ENCODE assay signal across 24 mouse cellular contexts in the genomic region with DNA sequence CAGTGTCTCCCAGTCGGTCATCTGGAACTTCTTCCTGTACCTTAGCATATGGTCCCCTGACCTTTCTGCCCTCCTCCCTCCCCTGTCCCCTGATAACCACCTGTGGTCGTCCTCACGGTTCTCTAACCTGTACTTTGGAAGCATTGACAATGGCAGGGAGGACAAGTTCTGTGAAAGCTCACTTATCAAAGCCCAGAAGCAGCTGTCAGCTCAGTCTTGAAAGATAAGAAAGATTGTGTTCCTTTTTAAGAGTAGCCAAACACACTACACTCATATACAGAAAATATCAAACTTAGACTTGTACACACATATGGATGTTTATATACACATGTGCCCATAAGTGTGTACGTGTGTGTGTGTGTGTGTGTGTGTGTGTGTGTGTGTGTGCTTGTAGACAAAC. TPM values are rescaled to one million over a fixed set of nuclear protein-coding genes. Genes with fewer than 3 reads are reported as not detected.
DNase-seq lines count a peak whose midpoint lies in the region; ATAC-seq and TF ChIP-seq lines count a peak whose summit lies in the region.
"Had no signal": no experiment of that assay in that cellular context is flagged by ENCODE, and none has a peak within 500 bp of the region (broad histone marks: within the 10 kb centered on the region; RNA-seq: fewer than 3 reads in every experiment).

No protein-coding gene starts in this region.

- 31% methylated on average over 4 of the region's 4 CpGs for WGBS in heart, embryonic 15.5 days

- H3K4me3 ChIP-seq in heart, embryonic 15.5 days = no peak overlapping the region
- H3K4me3 ChIP-seq in MEL (ENCODE audit: control insufficient read depth in 1 of 2, insufficient read depth in 1 of 2, low read depth in 2 of 2, low read length in 2 of 2) = no peak overlapping the region
- H3K4me3 ChIP-seq: forebrain, embryonic 10.5 days; forebrain, embryonic 13.5 days; heart, embryonic 10.5 days; hindbrain, embryonic 15.5 days had no signal

- TF ChIP-seq POLR2A in MEL (IDR thresholded peaks at IDR 0.05; ENCODE audit: control insufficient read depth in 1 of 2, insufficient read depth in 1 of 2, low read depth in 1 of 2, low read length in 2 of 2, poor library complexity in 1 of 2) = no peak

- H3K27me3 ChIP-seq in heart, embryonic 15.5 days = no peaks in the 10 kb centered on the region
- peaks cover 9 to 16% of the 10 kb centered on the region in 2 experiments; a peak in 3 of 4 replicates for H3K27me3 ChIP-seq in MEL (ENCODE audit: control insufficient read depth in 1 of 2, insufficient read depth in 2 of 2, low read length in 2 of 2)
- H3K27me3 ChIP-seq: forebrain, embryonic 13.5 days; hindbrain, embryonic 15.5 days had no signal

- TF ChIP-seq EP300 in MEL (IDR thresholded peaks at IDR 0.05; ENCODE audit: low read depth in 1 of 2, low read length in 2 of 2) = peak; percentile 50 to 71; a peak in 3 of 4 replicates

- no peak overlapping the region for H3K9ac ChIP-seq in heart, embryonic 15.5 days
- H3K9ac ChIP-seq in MEL (ENCODE audit: control insufficient read depth, low read depth, low read length, poor library complexity, severe bottlenecking) = no peak overlapping the region
- H3K9ac ChIP-seq: forebrain, embryonic 13.5 days; hindbrain, embryonic 15.5 days had no signal

- TF ChIP-seq CTCF in MEL (IDR thresholded peaks at IDR 0.05 in 2 of 3, conservative IDR thresholded peaks at IDR 0.05 in 1 of 3; ENCODE audit: control insufficient read depth in 1 of 3, insufficient read depth in 1 of 3, low read depth in 2 of 3, low read length in 3 of 3, poor library complexity in 1 of 3, severe bottlenecking in 1 of 3) = no peak

- intact Hi-C loops in heart, postnatal 36 days (cut with DNase I) = no loop called here
- intact Hi-C loops in heart, postnatal 14 days (cut with DNase I) = no loop called here

- no peaks in the 10 kb centered on the region for H3K9me3 ChIP-seq in heart, embryonic 15.5 days (replicated peaks)
- no peaks in the 10 kb centered on the region for H3K9me3 ChIP-seq in MEL (replicated peaks; ENCODE audit: insufficient read depth, low read length)
- H3K9me3 ChIP-seq: forebrain, embryonic 10.5 days; forebrain, embryonic 13.5 days; heart, embryonic 10.5 days; hindbrain, embryonic 15.5 days had no signal

- peaks cover 15% of the 10 kb centered on the region for H3K4me1 ChIP-seq in heart, embryonic 15.5 days (replicated peaks)
- peaks cover 0 to 2% of the 10 kb centered on the region in 2 experiments; a peak in 2 of 4 replicates for H3K4me1 ChIP-seq in MEL (ENCODE audit: control insufficient read depth in 1 of 2, insufficient read depth in 2 of 2, low read length in 2 of 2)
- H3K4me1 ChIP-seq: forebrain, embryonic 13.5 days; hindbrain, embryonic 15.5 days had no signal

- H3K27ac ChIP-seq in heart, embryonic 15.5 days = peak overlapping the region; percentile 67
- H3K27ac ChIP-seq in MEL (ENCODE audit: control insufficient read depth, low read depth, low read length) = no peak overlapping the region
- H3K27ac ChIP-seq: forebrain, embryonic 10.5 days; forebrain, embryonic 13.5 days; heart, embryonic 10.5 days; hindbrain, embryonic 15.5 days had no signal

- no peaks in the 10 kb centered on the region for H3K36me3 ChIP-seq in heart, embryonic 15.5 days
- H3K36me3 ChIP-seq in MEL (ENCODE audit: control insufficient read depth in 1 of 2, insufficient read depth in 2 of 2, low read length in 2 of 2) = no peaks in the 10 kb centered on the region
- H3K36me3 ChIP-seq: forebrain, embryonic 10.5 days; heart, embryonic 10.5 days; hindbrain, embryonic 15.5 days had no signal

- peak; percentile 84 for DNase-seq in heart, adult 11 months
- DNase-seq in heart, postnatal 36 days = no peak
- DNase-seq in heart, postnatal 14 days = no peak
- DNase-seq in MEL (ENCODE audit: low read depth, low spot score) = peak; percentile 24
- DNase-seq in layer of hippocampus, postnatal 14 days (ENCODE audit: low spot score in 2 of 2) = no peak
- DNase-seq: adrenal gland, postnatal 10 days; adrenal gland, postnatal 36 days; cerebellum, adult 11-12 months; cerebellum, adult 8-10 months; cerebellum, postnatal 10 days; cerebellum, postnatal 36 days; gastrocnemius, postnatal 10 days; gastrocnemius, postnatal 36 days; kidney, adult 2 months had no signal

- no peak overlapping the region for H3K4me2 ChIP-seq in heart, embryonic 15.5 days
- H3K4me2 ChIP-seq: forebrain, embryonic 13.5 days; hindbrain, embryonic 15.5 days had no signal

- no peaks in the 10 kb centered on the region for H3K79me2 ChIP-seq in MEL (ENCODE audit: control insufficient read depth, insufficient read depth, low read length, poor library complexity)

- no peak for TF ChIP-seq RAD21 in MEL (IDR thresholded peaks at IDR 0.05; ENCODE audit: low read depth, low read length)

- no peak for ATAC-seq in heart, embryonic 15.5 days (replicated peaks; ENCODE audit: insufficient number of reproducible peaks, insufficient read depth, low FRiP score, low read depth)
- ATAC-seq: forebrain, embryonic 13.5 days; forebrain, embryonic 16.5 days; intestine, postnatal 0 days; Patski had no signal

TF ChIP-seq in MEL, 35 proteins besides CTCF, POLR2A, EP300 and RAD21:
- TF ChIP-seq GATA1 (IDR thresholded peaks at IDR 0.05; ENCODE audit: low read depth, low read length) = peak; percentile 79
- peak; percentile 80 for TF ChIP-seq TCF12 (IDR thresholded peaks at IDR 0.05; ENCODE audit: low read depth, low read length)
- TF ChIP-seq ZC3H11A (IDR thresholded peaks at IDR 0.05; ENCODE audit: low read depth, low read length) = no peak
- peak; percentile 19; the same call in 1 of the 2 replicates for TF ChIP-seq TAL1 (IDR thresholded peaks at IDR 0.05; ENCODE audit: low read length)
- peak; percentile 67 for TF ChIP-seq ETS1 (IDR thresholded peaks at IDR 0.05; ENCODE audit: low read depth, low read length)

RNA-seq across cellular contexts. Expression of a gene that starts 13.7 kb away (rescaled TPM):
- total RNA-seq in heart, postnatal 36 days (2021) = 10 to 100 TPM; 22.5 to 27.4 TPM
- polyA plus RNA-seq in heart, embryonic 15.5 days (2015; fragmentation: Nextera tagmentation; extraction: Ambion mirVana) = 4.0 and 4.7 TPM in 2 replicates
- 10 to 100 TPM; 23.2 to 24.2 TPM for total RNA-seq in heart, postnatal 14 days (2021)
- not detected in 2 replicates for total RNA-seq in MEL (2012; rRNA removed)
- not detected for polyA plus RNA-seq in MEL (2012; ENCODE audit: insufficient read depth in 1 of 2, insufficient read length in 2 of 2, low read depth in 1 of 2, low replicate concordance in 2 of 2, missing spikeins in 1 of 2)
- total RNA-seq in layer of hippocampus, postnatal 14 days (2021) = 10 to 100 TPM; 12.1 to 15.7 TPM
- total RNA-seq: gastrocnemius, adult 18-20 months; granulocyte monocyte progenitor cell, adult 5-6 weeks had no signal
- polyA plus RNA-seq: Patski had no signal

Comparison
In these comparisons a context has a peak if more than half of its experiments do, and no peak if none do; other contexts are left out.
1. DNase-seq: peak in heart, adult 11 months (single experiment) and MEL (single experiment); none in heart, postnatal 36 days (0 of 2), heart, postnatal 14 days (0 of 2) and layer of hippocampus, postnatal 14 days (0 of 2).
2. RNA of a gene that starts 13.7 kb away (total RNA-seq): 22.5 to 27.4 TPM in heart, postnatal 36 days, 23.2 to 24.2 TPM in heart, postnatal 14 days and 12.1 to 15.7 TPM in layer of hippocampus, postnatal 14 days; not detected in MEL; every median in the first group is over 10 times any median in the second.